Mouse (Mus musculus) heart, adult 2 months (tissue): ENCODE measurements around the gene Grk6.

Experiments
- CTCF ChIP-seq: fragments of 200-600 bp; IDR thresholded peaks from 2 replicates; pipeline ENCODE4 v1.8.1; 2022; ENCODE audit warnings: antibody characterized with exemption, mild to moderate bottlenecking, moderate library complexity
- POLR2A ChIP-seq: fragments of 200-500 bp; IDR thresholded peaks from 2 replicates; pipeline ENCODE4 v1.6.1; 2011; ENCODE audit warnings: mild to moderate bottlenecking, low read depth, low read length, control low read depth; ENCODE audit not compliant: insufficient read depth

DNA sequence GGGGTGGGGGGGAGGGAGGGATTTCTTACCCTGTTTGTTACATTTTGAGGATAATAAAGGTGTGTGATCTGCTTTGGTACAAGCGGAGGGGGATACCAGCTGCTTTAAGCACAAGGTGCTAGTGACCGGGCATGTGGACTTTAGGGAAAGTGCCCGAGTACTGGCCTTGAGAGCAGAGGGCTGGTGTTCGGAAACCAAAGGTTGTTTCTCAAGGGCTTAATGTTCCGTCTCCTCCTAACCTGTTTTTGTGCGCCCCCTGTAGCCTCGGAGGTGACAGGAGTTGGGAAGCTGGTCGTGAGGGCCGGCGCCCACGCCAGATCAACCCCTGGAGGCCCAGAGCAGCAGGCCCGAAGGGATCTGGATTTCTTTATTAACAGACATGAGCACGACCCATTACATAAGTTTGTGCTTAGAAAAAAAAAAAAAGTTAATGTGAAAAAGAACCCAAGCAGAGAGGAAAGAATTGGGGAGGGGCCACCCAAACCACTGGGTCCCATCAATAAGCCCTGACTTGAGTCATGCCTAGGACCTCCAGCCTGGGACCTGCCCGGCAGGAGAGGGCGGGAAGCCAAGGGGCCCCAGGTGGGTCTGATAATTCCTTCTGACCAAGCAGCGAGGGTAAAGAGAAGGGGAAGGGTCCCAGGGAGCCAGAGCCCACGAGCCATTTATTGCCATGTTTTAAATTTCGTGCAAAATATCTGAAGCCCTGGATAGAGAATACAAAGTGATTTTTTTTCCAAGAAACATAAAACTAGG is 28.4 kb downstream of the Grk6 start:
- peak; percentile 47 for TF ChIP-seq CTCF
- TF ChIP-seq POLR2A, result no peak
